ENCODE assay signal across 26 mouse cellular contexts in the genomic region with DNA sequence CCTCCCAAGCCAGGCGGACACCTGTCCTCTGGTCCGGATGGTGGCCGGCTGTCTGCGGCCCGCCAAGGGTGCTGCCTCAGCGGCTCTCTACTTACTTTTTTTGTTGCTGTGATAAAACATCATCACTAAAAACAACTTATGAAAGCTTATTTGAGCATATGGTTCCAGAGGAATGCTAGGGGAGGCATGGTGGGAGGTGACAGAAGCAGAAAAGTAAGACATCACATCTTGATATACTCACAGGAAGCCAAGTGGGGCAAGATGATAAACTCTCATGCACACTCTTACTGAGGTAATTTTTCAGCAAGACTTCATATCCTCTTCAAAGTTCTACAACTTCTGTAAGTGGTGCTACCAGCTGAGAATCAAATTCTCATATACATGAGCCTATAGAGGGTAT. TPM values are rescaled to one million over a fixed set of nuclear protein-coding genes. Genes with fewer than 3 reads are reported as not detected.
DNase-seq lines count a peak whose midpoint lies in the region; ATAC-seq lines count a peak whose summit lies in the region.
"Had no signal": no experiment of that assay in that cellular context is flagged by ENCODE, and none has a peak within 500 bp of the region (broad histone marks: within the 10 kb centered on the region; RNA-seq: fewer than 3 reads in every experiment).

No protein-coding gene starts in this region.

- no peak for DNase-seq in frontal cortex, postnatal 10 days (ENCODE audit: low spot score in 2 of 2)
- DNase-seq in frontal cortex, postnatal 36 days (ENCODE audit: low spot score in 2 of 2): peak; percentile 9 to 41
- DNase-seq in frontal cortex, postnatal 14 days (ENCODE audit: low spot score in 2 of 2): no peak
- DNase-seq in right cerebral cortex, adult 18-20 months: peak; percentile 24
- no peak for DNase-seq in right cerebral cortex, postnatal 14 days
- DNase-seq in brain, adult 2 months (ENCODE audit: low read depth, low spot score): peak; percentile 63
- no peak for DNase-seq in heart, adult 18-20 months
- DNase-seq: adrenal gland, adult 8-10 months; adrenal gland, postnatal 14 days; adrenal gland, postnatal 36 days; B cell, adult 2 months; cerebellum, adult 11 months; cerebellum, adult 18-20 months; cerebellum, adult 8-10 months; cerebellum, adult 9-11 months; cerebellum, postnatal 14 days; cerebellum, postnatal 36 days; embryo, embryonic 11 days had no signal

- peak; percentile 95 for ATAC-seq in frontal cortex, adult (ENCODE audit: low TSS enrichment)
- ATAC-seq: activated CD4-positive, CD25-positive, alpha-beta regulatory T cell, adult 4 months; CD4-positive, CD25-positive, alpha-beta regulatory T cell, adult 4 months; forebrain, embryonic 14.5 days; Patski had no signal

RNA-seq across cellular contexts. Expression of a gene that starts 22.5 kb away (rescaled TPM):
- total RNA-seq in heart, adult 18-20 months (2021): not detected
- total RNA-seq: adrenal gland, adult 18-20 months; adrenal gland, adult 8-10 months; common myeloid progenitor, adult 5-6 weeks had no signal

RNA-seq across cellular contexts. Expression of a gene that starts 53.0 kb away (rescaled TPM):
- 1 to 10 TPM; 1.0 to 1.6 TPM for total RNA-seq in heart, adult 18-20 months (2021)
- total RNA-seq: CH12.LX; common myeloid progenitor, adult 5-6 weeks had no signal

Comparison
In these comparisons a context has a peak if more than half of its experiments do, and no peak if none do; other contexts are left out.
1. DNase-seq: peak in frontal cortex, postnatal 36 days (2 of 2), right cerebral cortex, adult 18-20 months (single experiment) and brain, adult 2 months (single experiment); none in frontal cortex, postnatal 10 days (0 of 2), frontal cortex, postnatal 14 days (0 of 2), right cerebral cortex, postnatal 14 days (single experiment) and heart, adult 18-20 months (0 of 2).